In genomic region chr2:92728388-92728787, GRCm38 (mm10) we compare ENCODE assay signal across 16 mouse cellular contexts.
A peak's percentile ranks its signal among the peaks of the same experiment; 100 is the strongest.
DNase-seq lines count a peak whose midpoint lies in the region; ATAC-seq and TF ChIP-seq lines count a peak whose summit lies in the region.
"Had no signal": no experiment of that assay in that cellular context is flagged by ENCODE, and none has a peak within 500 bp of the region (broad histone marks: within the 10 kb centered on the region; RNA-seq: fewer than 3 reads in every experiment).

No protein-coding gene starts in this region.

- H3K4me3 ChIP-seq in gastrocnemius, adult 2 months: no peak overlapping the region
- no peak overlapping the region for H3K4me3 ChIP-seq in liver, embryonic 12.5 days
- H3K4me3 ChIP-seq: midbrain, embryonic 10.5 days; neural tube, embryonic 15.5 days had no signal

- H3K9ac ChIP-seq in liver, embryonic 12.5 days: no peak overlapping the region
- H3K9ac ChIP-seq: forebrain, postnatal 0 days; hindbrain, embryonic 14.5 days; liver, postnatal 0 days; neural tube, embryonic 15.5 days had no signal

- intact Hi-C loops in gastrocnemius, adult 2 months (cut with DNase I): no loop called here
- intact Hi-C loops in gastrocnemius, postnatal 36 days (cut with DNase I): no loop called here

- H3K9me3 ChIP-seq in liver, embryonic 12.5 days (replicated peaks): no peaks in the 10 kb centered on the region
- H3K9me3 ChIP-seq: midbrain, embryonic 10.5 days; neural tube, embryonic 15.5 days had no signal

- peak; percentile 33 for DNase-seq in gastrocnemius, adult 2 months
- no peak for DNase-seq in gastrocnemius, postnatal 36 days
- DNase-seq in adipocyte (ENCODE audit: low spot score): peak; percentile 81
- peak; percentile 35 to 52 for DNase-seq in adrenal gland, postnatal 36 days
- peak; percentile 69 to 75 for DNase-seq in cerebellum, postnatal 10 days
- DNase-seq in T-cell, adult 2 months (ENCODE audit: low spot score): no peak
- DNase-seq: forebrain, postnatal 0 days; heart, adult 18-20 months; kidney, postnatal 14 days; liver, postnatal 0 days; thymus, postnatal 25 days had no signal

- H3K4me2 ChIP-seq in liver, embryonic 12.5 days: no peak overlapping the region
- H3K4me2 ChIP-seq: hindbrain, embryonic 14.5 days; neural tube, embryonic 15.5 days had no signal

- no peaks in the 10 kb centered on the region for H3K36me3 ChIP-seq in liver, embryonic 12.5 days
- H3K36me3 ChIP-seq: midbrain, embryonic 10.5 days; neural tube, embryonic 15.5 days had no signal

- no peak for TF ChIP-seq CTCF in gastrocnemius, adult 2 months (IDR thresholded peaks at IDR 0.05)

- no peaks in the 10 kb centered on the region for H3K4me1 ChIP-seq in liver, embryonic 12.5 days

- WGBS in liver, embryonic 12.5 days (ENCODE audit: insufficient replicate concordance): 59% methylated on average over 3 of the region's 3 CpGs

- ATAC-seq in liver, embryonic 12.5 days: no peak
- ATAC-seq: forebrain, postnatal 0 days; intestine, postnatal 0 days; liver, postnatal 0 days had no signal

- H3K27ac ChIP-seq in gastrocnemius, adult 2 months: no peak overlapping the region
- H3K27ac ChIP-seq in liver, embryonic 12.5 days: no peak overlapping the region
- H3K27ac ChIP-seq: hindbrain, embryonic 14.5 days; midbrain, embryonic 10.5 days; neural tube, embryonic 15.5 days had no signal

- H3K27me3 ChIP-seq in liver, embryonic 12.5 days (replicated peaks): no peaks in the 10 kb centered on the region
- H3K27me3 ChIP-seq: neural tube, embryonic 15.5 days had no signal

Comparison
In these comparisons a context has a peak if more than half of its experiments do, and no peak if none do; other contexts are left out.
1. DNase-seq: peak in gastrocnemius, adult 2 months (single experiment), adipocyte (single experiment), adrenal gland, postnatal 36 days (2 of 2) and cerebellum, postnatal 10 days (2 of 2); none in gastrocnemius, postnatal 36 days (0 of 2) and T-cell, adult 2 months (single experiment).